Mouse (Mus musculus): ENCODE data around the gene Herpud1. TPM values are rescaled to one million over a fixed set of nuclear protein-coding genes. Genes with fewer than 3 reads are reported as not detected.
A peak's percentile ranks its signal among the peaks of the same experiment; 100 is the strongest.

The Herpud1 gene
- polyA plus RNA-seq, 1 experiment from 2014 or later: 107 TPM

DNA sequence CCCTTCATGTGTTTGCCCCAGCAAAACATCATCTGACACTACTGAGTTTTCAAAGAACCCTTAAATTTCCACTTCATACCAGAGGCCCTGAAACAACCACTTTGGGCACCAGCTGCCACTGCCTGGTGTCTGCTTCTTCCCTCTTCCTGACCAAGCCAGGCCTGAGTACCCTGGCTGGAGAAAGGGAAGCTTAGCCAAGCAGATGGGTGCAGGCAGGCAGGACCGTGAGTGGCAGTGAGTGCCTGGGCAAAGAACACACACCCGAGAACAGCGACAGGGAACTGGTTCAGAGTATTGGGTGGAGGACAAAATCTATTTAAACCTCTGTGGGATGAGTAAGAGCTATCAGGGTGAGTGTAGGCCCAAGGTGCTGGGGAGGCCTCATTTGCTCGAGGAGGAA lies 42.2 kb downstream of the Herpud1 start:
- Histone ChIP-seq H3K9me3 (ENCODE audit: control insufficient read depth, low read length) (no peaks in the 10 kb centered on the region), H3K4me1 (ENCODE audit: control insufficient read depth, insufficient read depth, low read length) (no peaks in the 10 kb centered on the region), H3K36me3 (ENCODE audit: control insufficient read depth, insufficient read depth, low read length) (no peaks in the 10 kb centered on the region), H3K9ac (ENCODE audit: low read depth, low read length) (no peak overlapping the region), H3K4me3 (ENCODE audit: low read depth, low read length) (no peak overlapping the region), H3K4me2 (ENCODE audit: low read depth, low read length) (no peak overlapping the region), H3K27ac (replicated peaks; ENCODE audit: low read depth, low read length) (no peak overlapping the region), H3K27me3 (replicated peaks; ENCODE audit: control insufficient read depth, insufficient read depth, low read length) (peaks cover under 1% of the 10 kb centered on the region; the same call in 1 of the 2 replicates)
- no peak for DNase-seq (ENCODE audit: low spot score)
- WGBS: 74% methylated on average over 4 of the region's 4 CpGs
- no peak for ATAC-seq (ENCODE audit: low read depth)

DNA sequence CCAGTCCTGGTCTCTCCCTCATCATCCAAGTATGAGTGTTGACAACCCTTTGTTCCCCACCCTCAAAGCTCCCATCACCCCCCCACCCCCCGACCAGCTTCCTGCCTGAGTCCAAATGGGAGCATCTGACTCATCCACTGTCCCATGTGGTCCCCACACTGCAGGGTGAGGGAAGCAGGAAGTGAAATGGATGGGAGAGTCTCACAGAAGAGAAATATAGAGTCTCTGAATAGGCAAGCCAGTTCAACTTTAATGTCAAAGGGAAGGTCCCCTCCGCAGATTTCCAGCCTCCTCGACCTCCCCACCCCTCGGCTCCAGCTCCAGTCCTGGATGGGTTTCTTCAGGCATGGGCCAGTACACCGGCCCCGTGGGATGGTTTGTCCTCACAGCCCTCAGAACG lies 43.1 kb downstream of the Herpud1 start:
- DNase-seq (ENCODE audit: low spot score): no peak
- Histone ChIP-seq H3K9ac (ENCODE audit: low read depth, low read length) (no peak overlapping the region), H3K9me3 (ENCODE audit: control insufficient read depth, low read length) (no peaks in the 10 kb centered on the region), H3K4me1 (ENCODE audit: control insufficient read depth, insufficient read depth, low read length) (peaks cover 1% of the 10 kb centered on the region; the same call in 1 of the 2 replicates), H3K4me2 (ENCODE audit: low read depth, low read length) (no peak overlapping the region), H3K36me3 (ENCODE audit: control insufficient read depth, insufficient read depth, low read length) (no peaks in the 10 kb centered on the region), H3K27me3 (replicated peaks; ENCODE audit: control insufficient read depth, insufficient read depth, low read length) (peaks cover 7% of the 10 kb centered on the region), H3K4me3 (ENCODE audit: low read depth, low read length) (no peak overlapping the region), H3K27ac (replicated peaks; ENCODE audit: low read depth, low read length) (no peak overlapping the region)
- no peak for ATAC-seq (ENCODE audit: low read depth)
- WGBS: 82% methylated on average over 7 of the region's 7 CpGs

DNA sequence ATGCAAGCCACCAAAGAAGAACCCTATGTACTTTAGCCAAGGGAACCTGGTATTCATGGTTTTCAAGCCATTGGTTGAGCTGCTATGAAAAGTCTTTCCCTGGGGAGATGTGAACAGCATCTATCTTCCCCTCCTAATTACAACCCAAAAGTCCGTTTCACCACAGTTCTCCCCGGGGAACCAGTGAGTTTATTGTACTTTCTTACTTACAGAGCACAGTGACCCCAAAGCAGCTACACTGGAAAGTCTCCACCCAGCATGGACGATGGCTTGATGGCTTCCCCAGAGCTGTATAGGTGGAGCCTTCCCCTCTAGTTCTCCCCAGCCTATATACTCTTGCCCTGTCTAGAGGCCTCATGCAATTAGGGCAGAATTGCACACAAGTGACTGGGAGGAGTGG lies 46.0 kb downstream of the Herpud1 start:
- no peak overlapping the region for H3K4me3 ChIP-seq (ENCODE audit: low read depth, low read length)
- no peak for DNase-seq (ENCODE audit: low spot score)
- peaks cover 3% of the 10 kb centered on the region; the same call in 1 of the 2 replicates for H3K4me1 ChIP-seq (ENCODE audit: control insufficient read depth, insufficient read depth, low read length)
- no peaks in the 10 kb centered on the region for H3K36me3 ChIP-seq (ENCODE audit: control insufficient read depth, insufficient read depth, low read length)
- ATAC-seq (ENCODE audit: low read depth): no peak
- WGBS: 67% methylated on average over 3 of the region's 3 CpGs
- no peak overlapping the region for H3K4me2 ChIP-seq (ENCODE audit: low read depth, low read length)
- H3K27me3 ChIP-seq (replicated peaks; ENCODE audit: control insufficient read depth, insufficient read depth, low read length): peaks cover 7% of the 10 kb centered on the region
- H3K27ac ChIP-seq (replicated peaks; ENCODE audit: low read depth, low read length): no peak overlapping the region
- H3K9me3 ChIP-seq (ENCODE audit: control insufficient read depth, low read length): no peaks in the 10 kb centered on the region
- no peak overlapping the region for H3K9ac ChIP-seq (ENCODE audit: low read depth, low read length)

DNA sequence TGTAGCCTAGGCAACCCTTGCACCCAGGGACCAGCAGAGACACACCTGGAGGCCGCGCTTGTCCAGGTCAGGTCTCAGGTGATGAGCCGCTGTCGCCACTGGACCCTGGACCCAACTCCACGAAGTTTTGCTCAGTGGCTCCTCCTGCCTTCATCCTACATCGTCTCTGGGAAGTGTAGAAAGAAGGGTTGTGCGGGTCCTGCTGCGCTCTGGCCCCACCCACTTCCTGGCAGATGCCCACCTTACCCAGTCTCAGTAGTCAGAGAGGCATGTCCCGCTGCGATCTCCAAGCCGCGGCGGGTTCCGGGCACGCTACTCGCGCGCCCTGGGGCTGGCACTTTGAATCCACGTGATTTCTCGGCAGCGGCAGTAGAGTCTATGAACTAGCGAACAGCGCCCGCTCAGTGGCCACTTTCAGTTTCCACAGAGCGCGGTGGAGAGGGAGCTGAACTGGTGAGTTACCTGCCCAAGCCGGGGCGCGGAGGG lies 47.8 kb downstream of the Herpud1 start, which contains the start of gene Nlrc5:
Gene Nlrc5, plus strand, starts transcription at position 376 of the 486 bp plus-strand sequence.
- 2% methylated on average over 29 of the region's 29 CpGs for WGBS
- peak; percentile 50; the same call in 1 of the 2 replicates for ATAC-seq (ENCODE audit: low read depth)
- H3K9ac ChIP-seq (ENCODE audit: low read depth, low read length): peak within 1 kb of the TSS; percentile 43; the same call in 1 of the 2 replicates
- peaks cover 3% of the 10 kb centered on the region; the same call in 1 of the 2 replicates for H3K4me1 ChIP-seq (ENCODE audit: control insufficient read depth, insufficient read depth, low read length)
- H3K9me3 ChIP-seq (ENCODE audit: control insufficient read depth, low read length): no peaks in the 10 kb centered on the region
- H3K27ac ChIP-seq (replicated peaks; ENCODE audit: low read depth, low read length): no peak within 1 kb of the TSS
- no peaks in the 10 kb centered on the region for H3K36me3 ChIP-seq (ENCODE audit: control insufficient read depth, insufficient read depth, low read length)
- H3K27me3 ChIP-seq (replicated peaks; ENCODE audit: control insufficient read depth, insufficient read depth, low read length): peaks cover 7% of the 10 kb centered on the region
- DNase-seq (ENCODE audit: low spot score): peak; percentile 72
- peak within 1 kb of the TSS; percentile 89 for H3K4me2 ChIP-seq (ENCODE audit: low read depth, low read length)
- peak within 1 kb of the TSS; percentile 47 for H3K4me3 ChIP-seq (ENCODE audit: low read depth, low read length)

DNA sequence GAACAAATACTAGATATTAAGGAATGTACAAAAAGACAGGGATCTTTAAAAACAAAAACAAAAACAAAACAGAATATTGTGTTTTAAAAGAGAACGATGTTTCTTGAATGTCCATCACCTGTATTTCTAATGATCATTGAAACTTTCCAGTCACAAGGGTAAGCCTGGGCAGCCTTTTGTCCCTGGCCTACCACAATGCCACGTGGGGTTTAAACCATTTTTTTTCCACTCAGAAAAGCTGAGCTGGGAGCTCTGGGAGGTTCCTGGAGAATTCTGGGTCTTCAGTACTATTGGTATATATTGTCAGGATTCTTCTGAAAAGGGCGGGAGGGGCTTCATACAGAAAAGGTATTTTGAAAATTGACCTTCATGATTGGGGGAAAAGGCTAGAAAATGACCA lies 48.7 kb downstream of the Herpud1 start:
- Histone ChIP-seq H3K9me3 (ENCODE audit: control insufficient read depth, low read length) (no peaks in the 10 kb centered on the region), H3K27me3 (replicated peaks; ENCODE audit: control insufficient read depth, insufficient read depth, low read length) (peaks cover 7% of the 10 kb centered on the region), H3K9ac (ENCODE audit: low read depth, low read length) (no peak overlapping the region), H3K4me1 (ENCODE audit: control insufficient read depth, insufficient read depth, low read length) (peaks cover 3% of the 10 kb centered on the region; the same call in 1 of the 2 replicates), H3K4me2 (ENCODE audit: low read depth, low read length) (no peak overlapping the region), H3K27ac (replicated peaks; ENCODE audit: low read depth, low read length) (no peak overlapping the region), H3K36me3 (ENCODE audit: control insufficient read depth, insufficient read depth, low read length) (no peaks in the 10 kb centered on the region), H3K4me3 (ENCODE audit: low read depth, low read length) (no peak overlapping the region)
- WGBS: 78% methylated on average over 3 of the region's 3 CpGs
- DNase-seq (ENCODE audit: low spot score) (no peak), ATAC-seq (ENCODE audit: low read depth) (no peak)

DNA sequence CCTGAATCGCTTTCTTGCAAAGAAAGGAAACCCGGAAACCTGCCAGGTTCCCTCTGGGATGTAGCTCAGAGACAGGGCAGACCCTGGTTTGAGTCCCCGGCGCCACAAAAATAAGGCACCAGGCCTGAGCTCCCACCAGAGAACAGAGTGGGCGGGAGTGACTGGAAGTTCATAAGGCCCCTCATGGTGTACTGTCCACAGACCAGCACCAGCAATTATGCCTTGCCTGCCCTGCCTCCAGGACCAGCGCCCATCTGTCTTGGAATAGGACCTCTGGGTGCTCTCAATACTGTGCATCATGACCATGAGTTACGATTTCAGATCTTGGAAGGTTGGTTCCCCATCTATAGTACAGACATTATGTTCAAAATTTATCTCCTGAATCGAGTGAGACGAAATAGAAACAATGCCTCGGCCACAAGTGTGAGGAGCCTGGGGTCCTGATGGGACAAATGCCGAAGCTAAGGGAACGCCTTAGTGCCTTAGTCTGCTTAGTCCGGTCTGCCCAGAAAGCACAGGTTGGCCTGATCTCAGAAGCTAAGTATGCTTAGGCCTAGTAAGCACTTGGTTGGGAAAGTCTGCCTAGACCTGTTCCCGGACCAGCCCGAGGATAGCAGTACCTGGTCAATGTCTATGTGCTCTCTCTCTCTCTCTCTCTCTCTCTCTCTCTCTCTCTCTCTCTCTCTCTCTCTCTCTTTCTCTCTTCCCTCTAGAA lies 49.3 kb downstream of the Herpud1 start:
- Histone ChIP-seq H3K4me1 (ENCODE audit: control insufficient read depth, insufficient read depth, low read length) (peaks cover 3% of the 10 kb centered on the region; the same call in 1 of the 2 replicates), H3K36me3 (ENCODE audit: control insufficient read depth, insufficient read depth, low read length) (no peaks in the 10 kb centered on the region), H3K27ac (replicated peaks; ENCODE audit: low read depth, low read length) (no peak overlapping the region), H3K27me3 (replicated peaks; ENCODE audit: control insufficient read depth, insufficient read depth, low read length) (peaks cover 7% of the 10 kb centered on the region), H3K4me2 (ENCODE audit: low read depth, low read length) (no peak overlapping the region), H3K4me3 (ENCODE audit: low read depth, low read length) (no peak overlapping the region), H3K9me3 (ENCODE audit: control insufficient read depth, low read length) (no peaks in the 10 kb centered on the region), H3K9ac (ENCODE audit: low read depth, low read length) (no peak overlapping the region)
- 92% methylated on average over 15 of the region's 15 CpGs for WGBS
- ATAC-seq (ENCODE audit: low read depth) (no peak), DNase-seq (ENCODE audit: low spot score) (no peak)

DNA sequence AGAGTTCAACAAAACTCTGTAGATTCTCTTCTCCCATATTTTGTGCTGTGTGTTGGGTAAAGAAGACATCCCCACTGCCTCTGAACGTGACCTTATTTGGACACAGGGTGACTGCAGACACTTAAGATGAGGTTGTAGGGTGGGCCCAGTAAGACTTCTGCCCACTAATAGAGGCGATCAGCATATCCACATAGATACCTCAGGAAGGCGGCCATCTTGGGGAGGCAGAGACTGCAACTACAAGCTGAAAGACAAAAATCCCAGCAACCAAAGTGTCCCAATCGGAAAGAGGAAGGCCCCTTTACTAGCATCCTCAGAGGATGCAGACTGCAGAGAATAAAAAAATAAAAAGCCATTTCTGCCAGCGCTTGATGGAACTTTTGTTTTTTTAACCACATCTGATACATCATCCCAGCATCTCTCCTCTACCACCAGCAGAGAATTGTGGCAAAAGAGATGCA lies 49.9 kb downstream of the Herpud1 start:
- 86% methylated on average over 5 of the region's 5 CpGs for WGBS
- H3K4me3 ChIP-seq (ENCODE audit: low read depth, low read length): no peak overlapping the region
- no peak overlapping the region for H3K9ac ChIP-seq (ENCODE audit: low read depth, low read length)
- DNase-seq (ENCODE audit: low spot score) (no peak), ATAC-seq (ENCODE audit: low read depth) (no peak)
- peaks cover 7% of the 10 kb centered on the region for H3K27me3 ChIP-seq (replicated peaks; ENCODE audit: control insufficient read depth, insufficient read depth, low read length)
- no peaks in the 10 kb centered on the region for H3K36me3 ChIP-seq (ENCODE audit: control insufficient read depth, insufficient read depth, low read length)
- no peak overlapping the region for H3K27ac ChIP-seq (replicated peaks; ENCODE audit: low read depth, low read length)
- no peaks in the 10 kb centered on the region for H3K9me3 ChIP-seq (ENCODE audit: control insufficient read depth, low read length)
- H3K4me1 ChIP-seq (ENCODE audit: control insufficient read depth, insufficient read depth, low read length): peaks cover 3% of the 10 kb centered on the region; the same call in 1 of the 2 replicates
- H3K4me2 ChIP-seq (ENCODE audit: low read depth, low read length): no peak overlapping the region

DNA sequence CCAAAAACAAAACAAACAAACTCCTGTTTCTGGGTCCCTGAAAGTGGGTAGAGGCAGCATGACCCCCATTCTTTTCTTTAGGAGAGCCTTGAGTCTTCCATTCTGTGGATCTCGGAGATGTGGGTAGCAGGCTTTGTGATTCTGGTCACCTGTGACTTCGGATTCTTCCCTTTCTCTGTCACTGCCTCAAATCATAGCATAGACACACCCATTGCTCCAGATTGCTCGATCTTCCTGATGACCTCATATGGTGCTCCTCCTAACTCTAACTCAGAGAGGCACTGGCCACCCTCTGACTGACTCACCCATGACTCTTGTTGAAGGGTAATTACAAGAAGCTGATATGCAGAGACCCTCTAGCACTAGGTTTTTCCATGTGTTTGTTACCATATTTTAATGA lies 50.7 kb downstream of the Herpud1 start:
- DNase-seq (ENCODE audit: low spot score) (no peak), ATAC-seq (ENCODE audit: low read depth) (no peak)
- no peaks in the 10 kb centered on the region for H3K36me3 ChIP-seq (ENCODE audit: control insufficient read depth, insufficient read depth, low read length)
- no peak overlapping the region for H3K4me3 ChIP-seq (ENCODE audit: low read depth, low read length)
- no peak overlapping the region for H3K9ac ChIP-seq (ENCODE audit: low read depth, low read length)
- peaks cover 7% of the 10 kb centered on the region for H3K27me3 ChIP-seq (replicated peaks; ENCODE audit: control insufficient read depth, insufficient read depth, low read length)
- no peak overlapping the region for H3K27ac ChIP-seq (replicated peaks; ENCODE audit: low read depth, low read length)
- peaks cover 3% of the 10 kb centered on the region; the same call in 1 of the 2 replicates for H3K4me1 ChIP-seq (ENCODE audit: control insufficient read depth, insufficient read depth, low read length)
- no peak overlapping the region for H3K4me2 ChIP-seq (ENCODE audit: low read depth, low read length)
- H3K9me3 ChIP-seq (ENCODE audit: control insufficient read depth, low read length): no peaks in the 10 kb centered on the region
- 79% methylated on average over 3 of the region's 3 CpGs for WGBS
